Mouse (Mus musculus): ENCODE measurements at regions not wholly inside any gene's neighbourhood (a gene's known extent, or its start where the extent isn't known, plus 50 kb on each side); places are given as distances from the start of the nearest gene placed in this dataset.

DNA sequence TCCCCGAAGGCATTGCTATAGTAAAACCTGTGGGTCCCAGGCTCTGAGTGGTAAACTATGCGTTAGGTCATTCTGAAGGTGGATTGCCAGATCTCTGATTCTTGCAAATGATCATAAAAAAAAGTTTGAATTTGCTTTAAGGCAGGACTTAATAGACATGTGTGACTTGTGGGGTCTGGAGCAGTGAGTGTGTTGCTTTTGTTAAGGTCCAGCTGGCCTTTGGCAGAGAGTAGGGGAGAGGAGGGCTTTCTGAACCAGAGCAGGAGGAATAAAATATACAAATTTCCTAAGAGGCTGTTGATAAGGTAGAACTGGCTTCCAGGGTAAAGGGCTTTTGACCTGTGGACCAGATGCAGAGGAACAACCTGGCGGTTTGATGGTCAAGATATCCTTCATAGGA, 69.0 kb downstream of the Foxb1 start:
- no peak overlapping the region for H3K27ac ChIP-seq (ENCODE audit: control insufficient read depth, low read depth, low read length)
- H3K9me3 ChIP-seq (replicated peaks; ENCODE audit: insufficient read depth, low read length), result no peaks in the 10 kb centered on the region
- no peaks in the 10 kb centered on the region for H3K27me3 ChIP-seq (ENCODE audit: control insufficient read depth in 1 of 2, insufficient read depth in 2 of 2, low read length in 2 of 2)
- DNase-seq (ENCODE audit: low read depth, low spot score), result no peak
- H3K4me1 ChIP-seq (ENCODE audit: control insufficient read depth in 1 of 2, insufficient read depth in 2 of 2, low read length in 2 of 2), result no peaks in the 10 kb centered on the region
- no peak overlapping the region for H3K4me3 ChIP-seq (ENCODE audit: control insufficient read depth in 1 of 2, insufficient read depth in 1 of 2, low read depth in 2 of 2, low read length in 2 of 2)
- no peaks in the 10 kb centered on the region for H3K79me2 ChIP-seq (ENCODE audit: control insufficient read depth, insufficient read depth, low read length, poor library complexity)
- TF ChIP-seq JUND (IDR thresholded peaks at IDR 0.05; ENCODE audit: low read depth, low read length), result no peak
- TF ChIP-seq TBP (IDR thresholded peaks at IDR 0.05; ENCODE audit: low read depth, low read length), result no peak
- no peak for TF ChIP-seq NELFE (IDR thresholded peaks at IDR 0.05; ENCODE audit: low read depth, low read length)
- no peak for TF ChIP-seq MEF2A (IDR thresholded peaks at IDR 0.05; ENCODE audit: extremely low read depth, insufficient replicate concordance, low read depth, low read length, poor library complexity, severe bottlenecking)
- no peak for TF ChIP-seq POLR2A (IDR thresholded peaks at IDR 0.05; ENCODE audit: control insufficient read depth in 1 of 2, insufficient read depth in 1 of 2, low read depth in 1 of 2, low read length in 2 of 2, poor library complexity in 1 of 2)
- no peak for TF ChIP-seq KAT2A (conservative IDR thresholded peaks at IDR 0.05; ENCODE audit: low read depth, low read length)
- H3K36me3 ChIP-seq (ENCODE audit: control insufficient read depth in 1 of 2, insufficient read depth in 2 of 2, low read length in 2 of 2), result no peaks in the 10 kb centered on the region
- no peak overlapping the region for H3K9ac ChIP-seq (ENCODE audit: control insufficient read depth, low read depth, low read length, poor library complexity, severe bottlenecking)

DNA sequence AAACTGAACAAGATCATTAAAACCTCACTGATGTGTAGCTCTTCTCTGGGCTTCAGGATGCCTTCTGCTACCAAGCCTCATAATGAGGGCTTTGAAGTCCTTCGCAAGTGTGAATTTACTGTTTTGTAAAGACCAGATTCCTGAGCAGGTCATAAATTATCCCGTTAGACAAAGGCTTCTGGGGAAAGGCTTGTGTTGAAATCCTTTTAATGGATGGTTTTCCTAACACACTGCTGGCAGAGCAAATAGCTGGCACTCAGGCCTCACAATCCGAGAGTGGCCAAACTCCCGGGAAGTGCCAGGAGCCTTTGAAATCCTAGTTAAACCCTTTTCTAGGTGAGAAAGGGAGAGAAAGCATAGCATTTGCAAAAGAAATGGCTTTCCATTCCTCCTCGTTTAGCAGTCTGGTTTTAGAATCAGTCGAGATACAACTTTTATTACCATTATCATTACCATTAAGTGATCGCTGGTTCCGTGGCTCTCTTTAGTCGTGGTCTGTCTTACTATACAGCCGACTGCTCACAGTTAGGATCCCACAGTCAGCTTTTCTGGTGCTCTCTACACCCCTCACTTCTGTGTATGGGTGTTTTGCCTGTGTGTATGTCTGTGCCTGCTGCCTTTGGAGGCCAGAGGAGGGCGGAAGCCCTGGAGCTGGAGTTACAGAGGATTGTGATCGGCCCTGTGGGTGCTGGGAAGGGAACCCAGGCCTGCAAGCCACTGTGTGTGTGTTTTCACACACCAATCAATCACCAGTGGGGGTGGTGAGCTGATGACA, 73.2 kb downstream of the Foxb1 start:
- no peaks in the 10 kb centered on the region for H3K79me2 ChIP-seq (ENCODE audit: control insufficient read depth, insufficient read depth, low read length, poor library complexity)
- no peak overlapping the region for H3K27ac ChIP-seq (ENCODE audit: control insufficient read depth, low read depth, low read length)
- no peaks in the 10 kb centered on the region for H3K4me1 ChIP-seq (ENCODE audit: control insufficient read depth in 1 of 2, insufficient read depth in 2 of 2, low read length in 2 of 2)
- H3K27me3 ChIP-seq (ENCODE audit: control insufficient read depth in 1 of 2, insufficient read depth in 2 of 2, low read length in 2 of 2), result no peaks in the 10 kb centered on the region
- TF ChIP-seq POLR2AphosphoS5 (IDR thresholded peaks at IDR 0.05; ENCODE audit: borderline replicate concordance, low read depth, low read length) (no peak), RAD21 (IDR thresholded peaks at IDR 0.05; ENCODE audit: low read depth, low read length) (no peak), HCFC1 (IDR thresholded peaks at IDR 0.05; ENCODE audit: low read depth, low read length) (no peak)
- H3K4me3 ChIP-seq (ENCODE audit: control insufficient read depth in 1 of 2, insufficient read depth in 1 of 2, low read depth in 2 of 2, low read length in 2 of 2), result no peak overlapping the region
- no peak overlapping the region for H3K9ac ChIP-seq (ENCODE audit: control insufficient read depth, low read depth, low read length, poor library complexity, severe bottlenecking)
- no peak for DNase-seq (ENCODE audit: low read depth, low spot score)
- no peaks in the 10 kb centered on the region for H3K9me3 ChIP-seq (replicated peaks; ENCODE audit: insufficient read depth, low read length)
- no peaks in the 10 kb centered on the region for H3K36me3 ChIP-seq (ENCODE audit: control insufficient read depth in 1 of 2, insufficient read depth in 2 of 2, low read length in 2 of 2)

DNA sequence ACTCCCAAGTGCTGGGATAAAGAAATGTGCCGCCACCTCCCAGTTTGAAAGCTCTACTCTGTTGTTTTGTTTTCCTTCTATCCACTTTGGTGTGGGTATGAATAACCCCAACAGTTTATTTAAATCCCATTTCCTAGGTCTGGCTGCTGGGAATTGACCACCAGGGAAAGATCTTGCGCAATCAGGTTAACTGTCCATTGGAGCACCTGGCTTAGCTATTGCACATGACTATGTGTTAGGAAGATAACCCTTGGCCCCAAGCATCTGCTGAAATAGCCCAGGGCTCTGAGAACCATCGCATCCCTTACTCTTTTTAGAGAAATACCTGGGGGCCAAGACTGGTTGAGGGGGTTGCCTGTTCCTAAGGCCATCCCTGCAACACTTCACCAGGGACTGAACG, 74.0 kb downstream of the Foxb1 start:
- Histone ChIP-seq H3K27ac (ENCODE audit: control insufficient read depth, low read depth, low read length) (no peak overlapping the region), H3K27me3 (ENCODE audit: control insufficient read depth in 1 of 2, insufficient read depth in 2 of 2, low read length in 2 of 2) (no peaks in the 10 kb centered on the region), H3K4me1 (ENCODE audit: control insufficient read depth in 1 of 2, insufficient read depth in 2 of 2, low read length in 2 of 2) (no peaks in the 10 kb centered on the region), H3K36me3 (ENCODE audit: control insufficient read depth in 1 of 2, insufficient read depth in 2 of 2, low read length in 2 of 2) (no peaks in the 10 kb centered on the region), H3K9me3 (replicated peaks; ENCODE audit: insufficient read depth, low read length) (no peaks in the 10 kb centered on the region), H3K79me2 (ENCODE audit: control insufficient read depth, insufficient read depth, low read length, poor library complexity) (no peaks in the 10 kb centered on the region), H3K9ac (ENCODE audit: control insufficient read depth, low read depth, low read length, poor library complexity, severe bottlenecking) (no peak overlapping the region), H3K4me3 (ENCODE audit: control insufficient read depth in 1 of 2, insufficient read depth in 1 of 2, low read depth in 2 of 2, low read length in 2 of 2) (no peak overlapping the region)
- TF ChIP-seq ZMIZ1 (IDR thresholded peaks at IDR 0.05; ENCODE audit: low read depth, low read length), result no peak
- no peak for TF ChIP-seq SMC3 (IDR thresholded peaks at IDR 0.05; ENCODE audit: low read depth, low read length)
- TF ChIP-seq POLR2AphosphoS2 (IDR thresholded peaks at IDR 0.05; ENCODE audit: low read length), result no peak
- no peak for DNase-seq (ENCODE audit: low read depth, low spot score)

Measured in MEL (cell line).